Mouse (Mus musculus) stomach, postnatal 0 days (tissue): ENCODE data around the gene Ift140. TPM values are rescaled to one million over a fixed set of nuclear protein-coding genes. Genes with fewer than 3 reads are reported as not detected.

ENCODE experiments used
- ATAC-seq: fragments of 200-750 bp; cut with Nextera tagmentation; 2 replicates; pipeline ENCODE4 v1.8.0; 2017; ENCODE audit not compliant: low FRiP score, low TSS enrichment
- DNase-seq: peaks from one replicate; pipeline ENCODE4 v3.0.0-alpha.2; 2016; ENCODE audit warnings: low spot score
- H3K27ac ChIP-seq: fragments of 300-500 bp; sonication (generic); replicated peaks from 2 replicates; pipeline ENCODE4 v1.5.1; 2014; ENCODE audit warnings: mild to moderate bottlenecking, control low read depth
- H3K27me3 ChIP-seq: fragments of 300-500 bp; sonication (generic); 2 replicates; pipeline ENCODE4 v1.6.1; 2014; ENCODE audit warnings: low read length; ENCODE audit not compliant: control insufficient read depth, insufficient read depth
- H3K36me3 ChIP-seq: fragments of 300-500 bp; sonication (generic); 2 replicates; pipeline ENCODE4 v1.6.1; 2014; ENCODE audit warnings: low read length, mixed read lengths; ENCODE audit not compliant: control insufficient read depth, insufficient read depth
- H3K4me1 ChIP-seq: fragments of 300-500 bp; sonication (generic); replicated peaks from 2 replicates; pipeline ENCODE4 v1.6.1; 2014; ENCODE audit warnings: antibody characterized with exemption; ENCODE audit not compliant: control insufficient read depth, insufficient read depth
- H3K4me2 ChIP-seq: fragments of 300-500 bp; sonication (generic); replicated peaks from 2 replicates; pipeline ENCODE4 v1.6.1; 2014; ENCODE audit warnings: low read depth, mild to moderate bottlenecking, control low read depth, moderate library complexity
- H3K4me3 ChIP-seq: fragments of 300-500 bp; sonication (generic); 2 replicates; pipeline ENCODE4 v1.5.1; 2014; ENCODE audit warnings: low read depth, low read length, control low read depth
- H3K9ac ChIP-seq: fragments of 300-500 bp; sonication (generic); 2 replicates; pipeline ENCODE4 v1.6.1; 2014; ENCODE audit warnings: mild to moderate bottlenecking, low read length, control low read depth, mixed read lengths
- H3K9me3 ChIP-seq: fragments of 300-500 bp; sonication (generic); 2 replicates; pipeline ENCODE4 v1.6.1; 2016; ENCODE audit warnings: low read length; ENCODE audit not compliant: control insufficient read depth
- CTCF ChIP-seq: IDR thresholded peaks from 2 replicates; pipeline ENCODE4 v1.5.1; 2016; ENCODE audit warnings: antibody characterized with exemption, low read depth, mild to moderate bottlenecking, moderate library complexity
- EP300 ChIP-seq: optimal IDR thresholded peaks from 2 replicates; pipeline ENCODE3; 2016; ENCODE audit warnings: antibody characterized with exemption
- WGBS: fragments of 180-500 bp; shearing (Covaris S2); extraction: QIAGEN DNeasy Blood & Tissue Kit; methylation state at CpG from one replicate; pipeline ENCODE4 v1.1.7; 2014; 5-methylcytosine and 5-hydroxymethylcytosine counted together
- polyA plus RNA-seq: library from polyadenylated mRNA; unstranded; fragments of >200 nt; fragmentation: Nextera tagmentation; extraction: Ambion mirVana; gene quantifications from 2 replicates; pipeline ENCODE4 v1.2.1, GENCODE M21; 2015

Ift140 gene
- polyA plus RNA-seq, 1 experiment from 2014 or later, result 4.1 TPM

GRCm38 (mm10) chr17:25083444-25083931 lies 67.6 kb downstream of the Ift140 start, which contains the start of gene Tmem204:
TSS of gene Tmem204 (minus strand) at chr17:25083591.
- Histone ChIP-seq H3K4me2 (peak within 1 kb of the TSS; percentile 17; the same call in 1 of the 2 replicates), H3K36me3 (0 out of 2 replicates have a peak, but pooled peaks cover 3% of the 10 kb centered on the region), H3K9ac (0 out of 2 replicates have a peak within 1 kb of the TSS, but pooled peaks have one; percentile 14), H3K4me1 (peaks cover 14% of the 10 kb centered on the region), H3K27ac (peak within 1 kb of the TSS; percentile 94), H3K27me3 (no peaks in the 10 kb centered on the region), H3K4me3 (no peak within 1 kb of the TSS), H3K9me3 (no peaks in the 10 kb centered on the region)
- peak; percentile 62 for DNase-seq
- peak; percentile 86 for ATAC-seq
- WGBS, result 32% methylated on average over 7 of the region's 7 CpGs
- TF ChIP-seq CTCF, result peak; percentile 73
- TF ChIP-seq EP300, result peak; percentile 72

- Histone ChIP-seq H3K4me1 (peaks cover 14% of the 10 kb centered on the region), H3K27me3 (no peaks in the 10 kb centered on the region), H3K4me2 (no peak overlapping the region), H3K9ac (no peak overlapping the region), H3K36me3 (0 out of 2 replicates have a peak, but pooled peaks cover 3% of the 10 kb centered on the region), H3K27ac (peak overlapping the region; percentile 30), H3K4me3 (no peak overlapping the region), H3K9me3 (no peaks in the 10 kb centered on the region)
- 65% methylated on average over 13 of the region's 13 CpGs for WGBS
- no peak for TF ChIP-seq EP300
- peak; percentile 14; the same call in 1 of the 2 replicates for TF ChIP-seq CTCF
- ATAC-seq, result no peak
- no peak for DNase-seq
Measured at GRCm38 (mm10) chr17:25084835-25085385, 69.0 kb downstream of the Ift140 start.

DNA sequence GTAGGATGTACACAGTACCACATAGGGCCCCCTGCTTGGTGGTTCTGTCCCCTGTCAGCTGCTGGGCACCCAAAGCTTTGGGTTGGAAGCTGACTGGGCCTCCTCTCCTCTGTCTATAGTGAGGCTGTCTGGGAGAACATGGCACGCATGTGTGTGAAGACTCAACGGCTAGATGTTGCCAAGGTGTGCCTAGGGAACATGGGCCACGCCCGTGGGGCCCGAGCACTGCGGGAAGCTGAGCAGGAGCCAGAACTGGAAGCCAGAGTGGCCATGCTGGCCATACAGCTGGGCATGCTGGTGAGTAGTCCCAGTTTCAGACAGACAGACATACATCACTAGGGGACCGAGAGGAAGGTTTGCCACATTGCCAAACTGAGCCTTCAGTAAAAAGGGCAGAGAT lies 70.8 kb downstream of the Ift140 start:
- Histone ChIP-seq H3K27ac (no peak overlapping the region), H3K4me2 (no peak overlapping the region), H3K4me1 (peaks cover 9% of the 10 kb centered on the region; the same call in 1 of the 2 replicates), H3K27me3 (no peaks in the 10 kb centered on the region), H3K9me3 (no peaks in the 10 kb centered on the region), H3K36me3 (0 out of 2 replicates have a peak, but pooled peaks cover 3% of the 10 kb centered on the region), H3K4me3 (no peak overlapping the region), H3K9ac (no peak overlapping the region)
- 71% methylated on average over 7 of the region's 7 CpGs for WGBS
- ATAC-seq, result no peak
- TF ChIP-seq CTCF (no peak), EP300 (no peak)
- DNase-seq, result peak; percentile 45

- H3K9ac ChIP-seq, result no peak overlapping the region
- H3K9me3 ChIP-seq, result no peaks in the 10 kb centered on the region
- H3K4me1 ChIP-seq, result no peaks in the 10 kb centered on the region
- no peak overlapping the region for H3K27ac ChIP-seq
- H3K4me3 ChIP-seq, result no peak overlapping the region
- H3K4me2 ChIP-seq, result no peak overlapping the region
- whole genome bisulfite sequencing, result 85% methylated on average over 10 of the region's 10 CpGs
- H3K27me3 ChIP-seq, result no peaks in the 10 kb centered on the region
- no peak for ATAC-seq
- TF ChIP-seq CTCF (no peak), EP300 (no peak)
- H3K36me3 ChIP-seq, result peaks cover 5% of the 10 kb centered on the region; the same call in 1 of the 2 replicates
- no peak for DNase-seq
Measured at GRCm38 (mm10) chr17:25089158-25089557, 73.3 kb downstream of the Ift140 start.

DNA sequence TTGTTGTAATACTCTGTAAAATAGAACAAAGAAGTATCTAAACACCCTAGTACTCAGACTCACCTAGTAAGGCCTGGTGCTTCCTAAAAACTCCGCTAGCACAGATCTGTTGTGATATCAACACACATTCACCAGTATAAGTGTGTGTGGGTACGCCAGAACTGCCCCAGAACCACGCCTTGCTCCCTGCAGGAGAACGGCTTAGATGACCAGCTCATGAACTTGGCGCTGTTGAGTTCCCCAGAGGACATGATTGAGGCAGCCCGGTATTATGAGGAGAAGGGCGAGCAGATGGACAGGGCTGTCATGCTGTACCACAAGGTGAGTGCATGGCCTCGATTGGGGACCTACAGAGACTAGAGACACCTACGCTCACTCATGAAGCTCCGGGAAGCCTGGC lies 74.6 kb downstream of the Ift140 start:
- WGBS, result 91% methylated on average over 10 of the region's 10 CpGs
- ATAC-seq (no peak), DNase-seq (no peak)
- Histone ChIP-seq H3K27me3 (no peaks in the 10 kb centered on the region), H3K27ac (no peak overlapping the region), H3K9ac (no peak overlapping the region), H3K4me1 (no peaks in the 10 kb centered on the region), H3K36me3 (peaks cover 5% of the 10 kb centered on the region; the same call in 1 of the 2 replicates), H3K9me3 (no peaks in the 10 kb centered on the region), H3K4me3 (no peak overlapping the region), H3K4me2 (no peak overlapping the region)
- TF ChIP-seq EP300 (no peak), CTCF (no peak)

DNA sequence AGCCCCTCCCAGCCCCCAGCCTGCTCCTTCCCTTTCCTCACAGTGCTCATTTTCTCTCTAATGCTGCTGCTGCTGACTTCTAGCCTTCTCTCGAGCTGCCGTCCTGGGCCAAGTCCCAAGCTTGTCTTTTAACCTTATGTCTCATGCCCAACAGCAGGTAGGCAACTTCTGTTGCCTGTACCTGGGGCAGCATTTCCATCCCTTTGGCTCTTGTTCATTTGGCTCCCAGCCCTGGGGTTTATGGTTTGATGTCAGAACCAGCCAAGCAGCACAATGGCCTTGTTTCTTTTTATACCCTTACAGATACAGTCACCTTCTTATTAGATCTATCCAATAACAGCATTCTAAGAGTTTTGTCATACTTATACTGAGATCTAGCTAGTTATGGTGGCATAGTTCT lies 80.3 kb downstream of the Ift140 start:
- Histone ChIP-seq H3K9ac (no peak overlapping the region), H3K27me3 (no peaks in the 10 kb centered on the region), H3K36me3 (peaks cover 12% of the 10 kb centered on the region; the same call in 1 of the 2 replicates), H3K9me3 (no peaks in the 10 kb centered on the region), H3K27ac (no peak overlapping the region), H3K4me2 (no peak overlapping the region), H3K4me1 (no peaks in the 10 kb centered on the region), H3K4me3 (no peak overlapping the region)
- ATAC-seq (no peak), DNase-seq (no peak)
- 88% methylated on average over 2 of the region's 2 CpGs for WGBS
- TF ChIP-seq EP300 (no peak), CTCF (no peak)
